21 mouse cellular contexts compared by ENCODE assay signal in the genomic region with DNA sequence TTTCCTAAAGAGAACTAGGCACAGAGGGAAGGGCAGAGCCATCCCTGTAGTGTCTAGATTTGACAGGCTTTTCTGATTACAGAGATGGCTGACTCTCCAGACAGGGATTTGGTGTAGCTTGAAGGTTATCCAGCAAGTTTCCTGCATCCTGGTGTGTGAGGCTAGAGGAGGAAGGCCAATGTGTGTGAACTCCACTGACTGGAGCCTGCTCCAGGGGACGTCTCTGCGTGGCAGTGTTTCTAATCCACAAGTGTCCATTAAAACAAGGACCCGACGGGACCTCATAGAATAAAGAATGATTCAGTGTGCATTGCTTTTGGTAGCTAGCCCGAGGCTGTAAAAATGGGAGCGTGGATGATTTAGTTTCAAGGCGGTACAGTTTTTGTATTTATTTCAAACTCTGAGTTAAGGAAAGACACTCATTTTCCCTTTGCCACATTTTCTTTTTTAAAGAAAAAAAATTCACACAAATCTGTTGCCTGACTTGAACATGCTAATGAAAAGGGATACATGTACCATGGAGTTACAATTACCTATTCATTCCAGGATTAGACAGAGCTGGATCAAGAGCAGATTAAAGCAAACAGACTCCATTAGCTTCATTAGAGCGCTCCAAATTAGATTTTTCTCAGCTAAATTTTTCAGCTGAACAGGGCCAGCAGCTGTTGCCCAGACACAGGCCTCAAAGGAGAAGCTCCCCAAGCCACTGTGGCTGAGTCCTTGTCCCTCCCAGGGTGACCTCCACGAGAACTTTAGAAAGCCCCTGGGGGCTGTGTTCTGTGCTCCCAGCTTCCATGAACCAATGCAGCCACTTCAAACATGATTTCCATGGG. TPM values are rescaled to one million over a fixed set of nuclear protein-coding genes. Genes with fewer than 3 reads are reported as not detected.
DNase-seq lines count a peak whose midpoint lies in the region; ATAC-seq lines count a peak whose summit lies in the region.
"Had no signal": no experiment of that assay in that cellular context is flagged by ENCODE, and none has a peak within 500 bp of the region (broad histone marks: within the 10 kb centered on the region; RNA-seq: fewer than 3 reads in every experiment).

No protein-coding gene starts in this region.

- no peaks in the 10 kb centered on the region for H3K9me3 ChIP-seq in hindbrain, embryonic 15.5 days
- H3K9me3 ChIP-seq in hindbrain, embryonic 12.5 days (replicated peaks): no peaks in the 10 kb centered on the region
- H3K9me3 ChIP-seq in embryonic facial prominence, embryonic 10.5 days: no peaks in the 10 kb centered on the region
- H3K9me3 ChIP-seq in forebrain, embryonic 15.5 days: no peaks in the 10 kb centered on the region
- H3K9me3 ChIP-seq in midbrain, embryonic 14.5 days (ENCODE audit: control insufficient read depth, low read length): no peaks in the 10 kb centered on the region
- H3K9me3 ChIP-seq: G1E; intestine, embryonic 15.5 days; limb, embryonic 12.5 days; liver, embryonic 15.5 days; neural tube, embryonic 12.5 days had no signal

- H3K4me3 ChIP-seq in hindbrain, embryonic 15.5 days: no peak overlapping the region
- no peak overlapping the region for H3K4me3 ChIP-seq in hindbrain, embryonic 12.5 days
- no peak overlapping the region for H3K4me3 ChIP-seq in embryonic facial prominence, embryonic 10.5 days
- H3K4me3 ChIP-seq in forebrain, embryonic 15.5 days: no peak overlapping the region
- H3K4me3 ChIP-seq in midbrain, embryonic 14.5 days (replicated peaks; ENCODE audit: low read depth, low read length): no peak overlapping the region
- H3K4me3 ChIP-seq: gastrocnemius, adult 2 months; intestine, embryonic 15.5 days; limb, embryonic 12.5 days; liver, embryonic 15.5 days; neural tube, embryonic 12.5 days had no signal

- H3K27me3 ChIP-seq in hindbrain, embryonic 15.5 days: no peaks in the 10 kb centered on the region
- H3K27me3 ChIP-seq in hindbrain, embryonic 12.5 days: no peaks in the 10 kb centered on the region
- H3K27me3 ChIP-seq in embryonic facial prominence, embryonic 10.5 days (replicated peaks; ENCODE audit: low read depth, poor library complexity, severe bottlenecking): no peaks in the 10 kb centered on the region
- no peaks in the 10 kb centered on the region for H3K27me3 ChIP-seq in forebrain, embryonic 15.5 days
- H3K27me3 ChIP-seq in midbrain, embryonic 14.5 days (ENCODE audit: control insufficient read depth, insufficient read depth, low read length): no peaks in the 10 kb centered on the region
- H3K27me3 ChIP-seq: intestine, embryonic 15.5 days; limb, embryonic 12.5 days; liver, embryonic 15.5 days; neural tube, embryonic 12.5 days had no signal

- no peak overlapping the region for H3K9ac ChIP-seq in hindbrain, embryonic 15.5 days
- no peak overlapping the region for H3K9ac ChIP-seq in hindbrain, embryonic 12.5 days
- H3K9ac ChIP-seq in forebrain, embryonic 15.5 days (replicated peaks): no peak overlapping the region
- H3K9ac ChIP-seq in midbrain, embryonic 14.5 days (replicated peaks; ENCODE audit: low read length): no peak overlapping the region
- H3K9ac ChIP-seq: intestine, embryonic 15.5 days; limb, embryonic 12.5 days; liver, embryonic 15.5 days; neural tube, embryonic 12.5 days had no signal

- no peaks in the 10 kb centered on the region for H3K36me3 ChIP-seq in hindbrain, embryonic 15.5 days
- no peaks in the 10 kb centered on the region for H3K36me3 ChIP-seq in hindbrain, embryonic 12.5 days
- H3K36me3 ChIP-seq in embryonic facial prominence, embryonic 10.5 days (replicated peaks): no peaks in the 10 kb centered on the region
- no peaks in the 10 kb centered on the region for H3K36me3 ChIP-seq in forebrain, embryonic 15.5 days
- H3K36me3 ChIP-seq in midbrain, embryonic 14.5 days (ENCODE audit: control insufficient read depth, insufficient read depth, low read length): no peaks in the 10 kb centered on the region
- H3K36me3 ChIP-seq: G1E; intestine, embryonic 15.5 days; limb, embryonic 12.5 days; liver, embryonic 15.5 days; neural tube, embryonic 12.5 days had no signal

- peaks cover 11% of the 10 kb centered on the region for H3K4me1 ChIP-seq in hindbrain, embryonic 15.5 days (replicated peaks)
- H3K4me1 ChIP-seq in hindbrain, embryonic 12.5 days: peaks cover 5% of the 10 kb centered on the region; the same call in 1 of the 2 replicates
- H3K4me1 ChIP-seq in embryonic facial prominence, embryonic 10.5 days: peaks cover 9% of the 10 kb centered on the region
- H3K4me1 ChIP-seq in forebrain, embryonic 15.5 days: peaks cover 14% of the 10 kb centered on the region
- H3K4me1 ChIP-seq in midbrain, embryonic 14.5 days (ENCODE audit: control insufficient read depth, insufficient read depth, low read length): peaks cover 13% of the 10 kb centered on the region
- H3K4me1 ChIP-seq: intestine, embryonic 15.5 days; liver, embryonic 15.5 days had no signal

- DNase-seq in embryonic facial prominence, embryonic 10.5 days (ENCODE audit: low spot score): no peak
- peak; percentile 44 for DNase-seq in midbrain, embryonic 14.5 days
- no peak for DNase-seq in B cell, adult 2 months
- no peak for DNase-seq in spleen, postnatal 10 days (ENCODE audit: low spot score in 2 of 2)
- DNase-seq in gastrocnemius, adult 18-20 months (ENCODE audit: low spot score): no peak
- DNase-seq: adrenal gland, adult 8-10 months; cerebellum, postnatal 10 days; gastrocnemius, adult 2 months; heart, postnatal 14 days; kidney, postnatal 25 days; lung, postnatal 10 days; thymus, postnatal 25 days had no signal

- H3K27ac ChIP-seq in hindbrain, embryonic 15.5 days (replicated peaks): peak overlapping the region; percentile 52
- no peak overlapping the region for H3K27ac ChIP-seq in hindbrain, embryonic 12.5 days
- H3K27ac ChIP-seq in embryonic facial prominence, embryonic 10.5 days (replicated peaks): 0 out of 2 replicates have a peak overlapping the region, but pooled peaks have one; percentile 24
- H3K27ac ChIP-seq in forebrain, embryonic 15.5 days (replicated peaks): peak overlapping the region; percentile 58
- H3K27ac ChIP-seq in midbrain, embryonic 14.5 days (replicated peaks; ENCODE audit: low read depth, low read length): 0 out of 2 replicates have a peak overlapping the region, but pooled peaks have one; percentile 32
- H3K27ac ChIP-seq: gastrocnemius, adult 2 months; intestine, embryonic 15.5 days; limb, embryonic 12.5 days; liver, embryonic 15.5 days; neural tube, embryonic 12.5 days had no signal

- 39% methylated on average over 9 of the region's 9 CpGs for WGBS in hindbrain, embryonic 15.5 days
- 63% methylated on average over 9 of the region's 9 CpGs for WGBS in hindbrain, embryonic 12.5 days
- WGBS in embryonic facial prominence, embryonic 10.5 days: 53% methylated on average over 9 of the region's 9 CpGs
- WGBS in forebrain, embryonic 15.5 days: 3% methylated on average over 9 of the region's 9 CpGs
- whole genome bisulfite sequencing in midbrain, embryonic 14.5 days: 26% methylated on average over 9 of the region's 9 CpGs

- no peak for ATAC-seq in hindbrain, embryonic 15.5 days (ENCODE audit: low FRiP score, low read depth)
- ATAC-seq in hindbrain, embryonic 12.5 days (ENCODE audit: low FRiP score): no peak
- ATAC-seq in forebrain, embryonic 15.5 days (replicated peaks): no peak; the same call in 1 of the 2 replicates
- ATAC-seq in midbrain, embryonic 14.5 days (ENCODE audit: low FRiP score, low TSS enrichment): no peak
- ATAC-seq: intestine, embryonic 15.5 days had no signal

- H3K4me2 ChIP-seq in hindbrain, embryonic 15.5 days: no peak overlapping the region
- no peak overlapping the region for H3K4me2 ChIP-seq in hindbrain, embryonic 12.5 days (replicated peaks)
- no peak overlapping the region for H3K4me2 ChIP-seq in forebrain, embryonic 15.5 days (replicated peaks)
- no peak overlapping the region for H3K4me2 ChIP-seq in midbrain, embryonic 14.5 days (ENCODE audit: low read length)
- H3K4me2 ChIP-seq: intestine, embryonic 15.5 days; limb, embryonic 12.5 days; liver, embryonic 15.5 days; neural tube, embryonic 12.5 days had no signal

RNA-seq across cellular contexts. Expression of a gene that starts 11.5 kb away (rescaled TPM):
- 29.9 and 33.9 TPM in 2 replicates for polyA plus RNA-seq in hindbrain, embryonic 15.5 days (2015; fragmentation: Nextera tagmentation; extraction: Ambion mirVana)
- polyA plus RNA-seq in hindbrain, embryonic 12.5 days (2016; fragmentation: Nextera tagmentation; extraction: Ambion mirVana): 28.2 and 30.4 TPM in 2 replicates
- 4.5 and 4.9 TPM in 2 replicates for polyA plus RNA-seq in embryonic facial prominence, embryonic 10.5 days (2016; fragmentation: Nextera tagmentation; extraction: Ambion mirVana)
- polyA plus RNA-seq in forebrain, embryonic 15.5 days (2015; fragmentation: Nextera tagmentation; extraction: Ambion mirVana): 51.1 and 54.6 TPM in 2 replicates
- 17.3 and 19.2 TPM in 2 replicates for polyA plus RNA-seq in midbrain, embryonic 14.5 days (2014; fragmentation: Nextera tagmentation; extraction: Ambion mirVana)
- under 1 TPM; 0.02 TPM for total RNA-seq in gastrocnemius, adult 18-20 months (2021)
- total RNA-seq: heart, postnatal 14 days had no signal
- polyA plus RNA-seq: G1E; small intestine, adult 2 months had no signal
